Mouse (Mus musculus) retina, postnatal 1 day (tissue): Measurements from ENCODE around the gene Calhm2.
A peak's percentile ranks its signal among the peaks of the same experiment; 100 is the strongest.

Experiments
- DNase-seq: peaks from one replicate; pipeline ENCODE4 v3.0.0-alpha.2; 2012

Calhm2 gene

DNA sequence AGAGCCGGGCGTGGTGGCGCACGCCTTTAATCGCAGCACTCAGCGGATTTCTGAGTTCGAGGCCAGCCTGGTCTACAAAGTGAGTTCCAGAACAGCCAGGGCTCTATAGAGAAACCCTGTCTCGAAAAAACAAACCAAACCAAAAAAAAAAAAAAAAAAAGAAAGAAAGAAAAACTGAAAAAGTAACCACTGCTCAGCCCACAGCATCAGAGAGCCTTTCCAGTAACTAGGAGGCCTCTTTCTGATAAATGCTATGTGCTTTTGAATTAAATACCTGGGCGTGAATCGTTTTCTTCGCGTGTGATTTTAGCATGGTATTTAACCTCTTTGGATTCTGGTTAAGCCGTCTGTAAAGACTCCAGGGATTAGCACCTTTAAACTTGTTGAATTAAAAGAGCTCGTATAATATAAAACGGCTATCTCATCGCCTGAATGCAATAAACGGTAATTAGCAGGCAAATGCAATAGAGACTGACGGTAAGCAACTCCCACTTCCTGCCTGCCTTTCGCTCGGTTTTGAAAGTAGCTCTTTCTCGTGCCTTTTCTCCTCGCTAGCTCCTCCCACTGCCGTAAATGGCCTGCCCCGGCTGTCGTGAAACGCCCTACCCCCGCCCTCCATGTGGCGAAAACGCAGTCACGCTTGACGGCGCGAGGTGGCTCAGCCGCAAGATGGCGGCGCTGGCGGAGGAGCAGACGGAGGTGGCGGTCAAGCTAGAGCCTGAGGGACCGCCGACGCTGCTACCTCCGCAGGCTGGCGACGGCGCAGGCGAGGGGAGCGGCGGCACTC lies 70.8 kb downstream of the Calhm2 start, which contains the start of gene Taf5:
TSS of gene Taf5 (plus strand) at position 651 of the 787 bp plus-strand sequence.
- DNase-seq: peak; percentile 99

DNA sequence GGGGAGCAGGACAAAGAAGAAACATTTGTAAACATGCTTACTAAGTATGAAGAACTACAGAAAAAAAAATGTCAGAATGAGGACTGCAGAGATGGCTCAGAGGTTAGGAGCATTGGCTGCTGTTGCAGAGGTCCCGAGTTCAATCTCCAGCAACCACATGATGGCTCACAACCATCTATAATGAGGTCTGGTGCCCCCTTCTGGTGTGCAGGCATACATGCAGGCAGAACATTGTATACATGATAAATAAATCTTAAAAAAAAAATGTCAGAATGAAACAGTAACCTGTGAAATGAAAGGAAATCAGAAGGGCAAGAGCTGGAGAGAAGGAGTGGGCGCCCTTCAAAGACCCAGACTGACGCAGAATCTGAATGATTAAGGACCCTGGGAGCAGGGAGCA lies 72.2 kb downstream of the Calhm2 start:
- DNase-seq: no peak

DNA sequence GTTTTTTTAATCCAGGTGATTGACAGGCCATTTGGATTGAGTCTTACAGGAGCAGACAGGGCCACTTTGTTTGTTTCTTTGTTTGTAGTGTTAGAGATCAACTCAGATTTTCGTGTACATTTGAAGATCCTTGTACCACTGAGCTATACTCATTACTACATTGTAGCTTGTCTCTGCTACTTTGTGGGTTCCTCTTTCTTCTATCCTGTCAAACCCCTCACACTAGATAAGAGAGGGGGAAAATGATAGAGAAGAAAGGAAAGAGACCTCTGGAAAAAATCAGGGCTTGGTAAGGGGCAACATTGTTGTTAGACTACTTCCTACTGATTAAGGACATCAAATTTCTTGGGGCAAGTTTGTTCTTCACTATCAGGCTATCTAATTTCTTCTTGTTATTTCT lies 80.4 kb downstream of the Calhm2 start:
- DNase-seq: no peak
